Mouse (Mus musculus) midbrain, embryonic 12.5 days (tissue): ENCODE data around the gene Tex13b. TPM values are rescaled to one million over a fixed set of nuclear protein-coding genes. Genes with fewer than 3 reads are reported as not detected.
"Not testable (repeated sequence)": the region's sequence is repeated elsewhere in the genome, so short reads cannot be mapped to it uniquely, and the experiment has no call there.

Source experiments
- ATAC-seq: fragments of 200-750 bp; cut with Nextera tagmentation; 2 replicates; pipeline ENCODE4 v1.8.0; 2017; ENCODE audit warnings: low read depth, moderate TSS enrichment, moderate library complexity; ENCODE audit not compliant: low FRiP score
- H3K27ac ChIP-seq: fragments of 300-500 bp; sonication (generic); replicated peaks from 2 replicates; pipeline ENCODE4 v1.5.1; 2016; ENCODE audit warnings: mild to moderate bottlenecking
- H3K27me3 ChIP-seq: fragments of 300-500 bp; sonication (generic); 2 replicates; pipeline ENCODE4 v1.6.1; 2016; ENCODE audit warnings: mild to moderate bottlenecking
- H3K36me3 ChIP-seq: fragments of 300-500 bp; sonication (generic); 2 replicates; pipeline ENCODE4 v1.6.1; 2016
- H3K4me1 ChIP-seq: fragments of 300-500 bp; sonication (generic); 2 replicates; pipeline ENCODE4 v1.6.1; 2016
- H3K4me2 ChIP-seq: fragments of 300-500 bp; sonication (generic); replicated peaks from 2 replicates; pipeline ENCODE4 v1.6.1; 2016; ENCODE audit warnings: mild to moderate bottlenecking, moderate library complexity
- H3K4me3 ChIP-seq: fragments of 300-500 bp; sonication (generic); 2 replicates; pipeline ENCODE4 v1.5.1; 2016; ENCODE audit warnings: mild to moderate bottlenecking
- H3K9ac ChIP-seq: fragments of 300-500 bp; sonication (generic); replicated peaks from 2 replicates; pipeline ENCODE4 v1.6.1; 2016; ENCODE audit warnings: mild to moderate bottlenecking, moderate library complexity
- H3K9me3 ChIP-seq: fragments of 300-500 bp; sonication (generic); 2 replicates; pipeline ENCODE4 v1.6.1; 2016; ENCODE audit warnings: mild to moderate bottlenecking
- WGBS: fragments of 180-500 bp; shearing (Covaris S2); methylation state at CpG from one replicate; pipeline ENCODE4 v1.1.7; 2016; 5-methylcytosine and 5-hydroxymethylcytosine counted together
- polyA plus RNA-seq: library from polyadenylated mRNA; unstranded; fragments of >200 nt; fragmentation: Nextera tagmentation; extraction: Ambion mirVana; gene quantifications from 2 replicates; pipeline ENCODE4 v1.2.1, GENCODE M21; 2016

The Tex13b gene
- not detected in 2 replicates for polyA plus RNA-seq

- 93% methylated on average over 22 of the region's 22 CpGs for WGBS
- peaks cover 39% of the 10 kb centered on the region for H3K27me3 ChIP-seq
- no peaks in the 10 kb centered on the region for H3K9me3 ChIP-seq
- no peaks in the 10 kb centered on the region for H3K4me1 ChIP-seq
- H3K27ac ChIP-seq = no peak within 1 kb of the TSS
- H3K36me3 ChIP-seq = no peaks in the 10 kb centered on the region
- H3K4me2 ChIP-seq = no peak within 1 kb of the TSS
- no peak within 1 kb of the TSS for H3K4me3 ChIP-seq
- no peak within 1 kb of the TSS for H3K9ac ChIP-seq
- no peak for ATAC-seq
Measured at GRCm38 (mm10) chrX:140813312-140814006, at the start of gene Tex13b. Tex13b (minus strand) TSS chrX:140813433.

GRCm38 (mm10) chrX:140862760-140863159, 49.5 kb upstream of the Tex13b start:
- Histone ChIP-seq H3K36me3 (no peaks in the 10 kb centered on the region), H3K27me3 (peaks cover 20% of the 10 kb centered on the region; the same call in 1 of the 2 replicates), H3K4me3 (no peak overlapping the region), H3K4me2 (no peak overlapping the region), H3K9me3 (no peaks in the 10 kb centered on the region), H3K9ac (no peak overlapping the region), H3K4me1 (no peaks in the 10 kb centered on the region), H3K27ac (no peak overlapping the region)
- ATAC-seq = no peak
- 95% methylated on average over 6 of the region's 6 CpGs for WGBS

- Histone ChIP-seq H3K4me2 (no peak overlapping the region), H3K9ac (no peak overlapping the region), H3K27ac (no peak overlapping the region), H3K4me3 (no peak overlapping the region), H3K4me1 (no peaks in the 10 kb centered on the region), H3K9me3 (no peaks in the 10 kb centered on the region), H3K27me3 (peaks cover 22% of the 10 kb centered on the region), H3K36me3 (no peaks in the 10 kb centered on the region)
- no peak for ATAC-seq
- WGBS = 51% methylated on average over 2 of the region's 2 CpGs
Measured at GRCm38 (mm10) chrX:140857445-140857844, 44.2 kb upstream of the Tex13b start.

- H3K4me3 ChIP-seq, H3K9ac ChIP-seq, H3K4me2 ChIP-seq, H3K36me3 ChIP-seq, H3K9me3 ChIP-seq, H3K27ac ChIP-seq, ATAC-seq, H3K4me1 ChIP-seq: not testable (repeated sequence)
- peaks cover 25% of the 10 kb centered on the region for H3K27me3 ChIP-seq
- WGBS = 76% methylated on average over 5 of the region's 5 CpGs
Measured at GRCm38 (mm10) chrX:140857040-140857439, 43.8 kb upstream of the Tex13b start.

GRCm38 (mm10) chrX:140854561-140854960, 41.3 kb upstream of the Tex13b start:
- no peak overlapping the region for H3K9ac ChIP-seq
- H3K4me3 ChIP-seq = no peak overlapping the region
- H3K27ac ChIP-seq = no peak overlapping the region
- no peaks in the 10 kb centered on the region for H3K4me1 ChIP-seq
- no peak for ATAC-seq
- 72% methylated on average over 3 of the region's 3 CpGs for WGBS
- peaks cover 24% of the 10 kb centered on the region for H3K27me3 ChIP-seq
- no peaks in the 10 kb centered on the region for H3K9me3 ChIP-seq
- no peak overlapping the region for H3K4me2 ChIP-seq
- H3K36me3 ChIP-seq = no peaks in the 10 kb centered on the region

GRCm38 (mm10) chrX:140845401-140845800, 32.2 kb upstream of the Tex13b start:
- H3K4me2 ChIP-seq, H3K9me3 ChIP-seq, H3K9ac ChIP-seq, ATAC-seq, H3K36me3 ChIP-seq, H3K4me3 ChIP-seq, H3K27ac ChIP-seq, H3K4me1 ChIP-seq: not testable (repeated sequence)
- H3K27me3 ChIP-seq = peaks cover 35% of the 10 kb centered on the region
- WGBS = 91% methylated on average over 1 of the region's 1 CpGs

GRCm38 (mm10) chrX:140839887-140840286, 26.7 kb upstream of the Tex13b start:
- H3K36me3 ChIP-seq = no peaks in the 10 kb centered on the region
- no peak overlapping the region for H3K4me3 ChIP-seq
- H3K27me3 ChIP-seq = peaks cover 71% of the 10 kb centered on the region
- H3K9me3 ChIP-seq = no peaks in the 10 kb centered on the region
- ATAC-seq = no peak
- no peak overlapping the region for H3K9ac ChIP-seq
- no peaks in the 10 kb centered on the region for H3K4me1 ChIP-seq
- H3K4me2 ChIP-seq = no peak overlapping the region
- WGBS = 68% methylated on average over 4 of the region's 4 CpGs
- no peak overlapping the region for H3K27ac ChIP-seq

GRCm38 (mm10) chrX:140838077-140838476, 24.8 kb upstream of the Tex13b start:
- no peaks in the 10 kb centered on the region for H3K9me3 ChIP-seq
- H3K36me3 ChIP-seq = no peaks in the 10 kb centered on the region
- WGBS = 87% methylated on average over 3 of the region's 3 CpGs
- no peak overlapping the region for H3K9ac ChIP-seq
- no peak overlapping the region for H3K27ac ChIP-seq
- H3K4me1 ChIP-seq = no peaks in the 10 kb centered on the region
- no peak overlapping the region for H3K4me3 ChIP-seq
- no peak overlapping the region for H3K4me2 ChIP-seq
- no peak for ATAC-seq
- peaks cover 66% of the 10 kb centered on the region for H3K27me3 ChIP-seq

- Histone ChIP-seq H3K9ac (no peak overlapping the region), H3K4me3 (no peak overlapping the region), H3K27ac (no peak overlapping the region), H3K36me3 (no peaks in the 10 kb centered on the region), H3K4me2 (no peak overlapping the region), H3K9me3 (no peaks in the 10 kb centered on the region), H3K4me1 (no peaks in the 10 kb centered on the region), H3K27me3 (peaks cover 25% of the 10 kb centered on the region)
- ATAC-seq = no peak
- 69% methylated on average over 4 of the region's 4 CpGs for WGBS
Measured at GRCm38 (mm10) chrX:140831706-140832105, 18.5 kb upstream of the Tex13b start.

GRCm38 (mm10) chrX:140822295-140822694, 9.1 kb upstream of the Tex13b start:
- Histone ChIP-seq H3K9me3 (no peaks in the 10 kb centered on the region), H3K27ac (no peak overlapping the region), H3K36me3 (no peaks in the 10 kb centered on the region), H3K9ac (no peak overlapping the region), H3K4me2 (no peak overlapping the region), H3K4me3 (no peak overlapping the region), H3K4me1 (no peaks in the 10 kb centered on the region), H3K27me3 (peaks cover 31% of the 10 kb centered on the region)
- no peak for ATAC-seq
- WGBS = 82% methylated on average over 17 of the region's 17 CpGs

- Histone ChIP-seq H3K9me3 (no peaks in the 10 kb centered on the region), H3K9ac (no peak overlapping the region), H3K4me1 (no peaks in the 10 kb centered on the region), H3K27ac (no peak overlapping the region), H3K4me2 (no peak overlapping the region), H3K27me3 (peaks cover 30% of the 10 kb centered on the region), H3K36me3 (no peaks in the 10 kb centered on the region), H3K4me3 (no peak overlapping the region)
- 78% methylated on average over 1 of the region's 2 CpGs for WGBS
- no peak for ATAC-seq
Measured at GRCm38 (mm10) chrX:140805340-140805739, 7.9 kb downstream of the Tex13b start.

GRCm38 (mm10) chrX:140769794-140770193, 43.4 kb downstream of the Tex13b start:
- no peak overlapping the region for H3K4me3 ChIP-seq
- no peak for ATAC-seq
- whole genome bisulfite sequencing = 57% methylated on average over 1 of the region's 1 CpGs
- no peaks in the 10 kb centered on the region for H3K36me3 ChIP-seq
- H3K27ac ChIP-seq = no peak overlapping the region
- H3K4me1 ChIP-seq = no peaks in the 10 kb centered on the region
- peaks cover 27% of the 10 kb centered on the region for H3K27me3 ChIP-seq
- no peak overlapping the region for H3K9ac ChIP-seq
- no peak overlapping the region for H3K4me2 ChIP-seq
- H3K9me3 ChIP-seq = no peaks in the 10 kb centered on the region
